Mouse (Mus musculus) liver, embryonic 14.5 days (tissue): Measurements from ENCODE around the gene Hspbap1.

Source experiments
- CTCF ChIP-seq: IDR thresholded peaks from 2 replicates; pipeline ENCODE4 v1.5.1; 2016; ENCODE audit warnings: antibody characterized with exemption, low read depth, control low read depth
- EP300 ChIP-seq: IDR thresholded peaks from 2 replicates; pipeline ENCODE4 v1.6.1; 2016; ENCODE audit warnings: antibody characterized with exemption, low read depth

- no peak for TF ChIP-seq CTCF
- TF ChIP-seq EP300 = no peak
Observed at GRCm38 (mm10) chr16:35832926-35833325, 62.8 kb downstream of the Hspbap1 start.
